Mouse (Mus musculus) intestine, postnatal 0 days (tissue): Measurements from ENCODE around the gene Spx. TPM values are rescaled to one million over a fixed set of nuclear protein-coding genes. Genes with fewer than 3 reads are reported as not detected.

Experiments
- ATAC-seq: fragments of 200-750 bp; cut with Nextera tagmentation; 2 replicates; pipeline ENCODE4 v1.8.0; 2017; ENCODE audit warnings: mild to moderate bottlenecking, moderate TSS enrichment, moderate library complexity
- H3K27ac ChIP-seq: fragments of 300-500 bp; sonication (generic); 2 replicates; pipeline ENCODE4 v1.5.1; 2014; ENCODE audit warnings: mild to moderate bottlenecking, low read depth, low read length, moderate library complexity
- H3K27me3 ChIP-seq: fragments of 300-500 bp; sonication (generic); replicated peaks from 2 replicates; pipeline ENCODE4 v1.6.1; 2014; ENCODE audit warnings: low read length, mixed read lengths; ENCODE audit not compliant: control insufficient read depth, insufficient read depth
- H3K36me3 ChIP-seq: fragments of 300-500 bp; sonication (generic); 2 replicates; pipeline ENCODE4 v1.6.1; 2014; ENCODE audit warnings: mild to moderate bottlenecking, moderate library complexity; ENCODE audit not compliant: control insufficient read depth, insufficient read depth
- H3K4me1 ChIP-seq: fragments of 300-500 bp; sonication (generic); replicated peaks from 2 replicates; pipeline ENCODE4 v1.6.1; 2014; ENCODE audit warnings: antibody characterized with exemption, low read length, mixed read lengths; ENCODE audit not compliant: control insufficient read depth, insufficient read depth
- H3K4me2 ChIP-seq: fragments of 300-500 bp; sonication (generic); replicated peaks from 2 replicates; pipeline ENCODE4 v1.6.1; 2014; ENCODE audit warnings: low read depth, mild to moderate bottlenecking, moderate library complexity
- H3K4me3 ChIP-seq: fragments of 300-500 bp; sonication (generic); 2 replicates; pipeline ENCODE4 v1.5.1; 2014; ENCODE audit warnings: low read depth, low read length
- H3K9ac ChIP-seq: fragments of 300-500 bp; sonication (generic); 2 replicates; pipeline ENCODE4 v1.6.1; 2014; ENCODE audit warnings: mild to moderate bottlenecking, low read depth, low read length
- H3K9me3 ChIP-seq: fragments of 300-500 bp; sonication (generic); 2 replicates; pipeline ENCODE4 v1.6.1; 2016; ENCODE audit warnings: mixed run types; ENCODE audit not compliant: control insufficient read depth
- CTCF ChIP-seq: sonication (generic); IDR thresholded peaks from 2 replicates; pipeline ENCODE4 v1.5.1; 2016; ENCODE audit warnings: low read depth, mild to moderate bottlenecking, control low read depth, antibody characterized with exemption, moderate library complexity
- WGBS: fragments of 180-500 bp; shearing (Covaris S2); extraction: QIAGEN DNeasy Blood & Tissue Kit; methylation state at CpG from one replicate; pipeline ENCODE4 v1.1.7; 2014; 5-methylcytosine and 5-hydroxymethylcytosine counted together
- polyA plus RNA-seq: library from polyadenylated mRNA; unstranded; fragments of >200 nt; fragmentation: Nextera tagmentation; extraction: Ambion mirVana; gene quantifications from 2 replicates; pipeline ENCODE4 v1.2.1, GENCODE M21; 2015

The Spx gene
- polyA plus RNA-seq, 1 experiment from 2014 or later, result not detected

DNA sequence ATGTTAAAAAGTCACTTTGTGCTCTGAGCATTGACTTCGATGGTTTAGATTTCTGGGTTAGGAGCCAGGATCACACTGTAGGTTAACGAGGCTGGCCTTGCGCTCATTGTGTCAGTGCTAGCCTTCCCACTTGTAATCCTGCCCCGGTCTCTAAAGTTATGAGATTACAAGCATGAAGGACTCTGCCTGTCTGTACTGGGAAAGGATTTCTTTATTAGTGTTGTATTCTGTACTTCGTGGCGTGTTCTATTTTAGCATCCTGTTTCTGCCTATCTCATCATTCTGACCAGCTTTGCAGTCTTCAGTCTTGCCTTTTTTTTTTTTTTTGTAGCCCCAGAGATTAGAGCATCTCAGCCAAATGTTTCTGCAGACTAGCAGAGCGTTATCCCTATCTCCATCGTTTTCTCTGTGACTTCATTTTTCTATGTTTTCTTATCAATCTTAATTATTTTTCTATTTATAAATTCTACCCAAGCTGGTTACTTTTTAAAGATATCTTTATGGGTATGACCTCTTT is 25.4 kb upstream of the Spx start:
- peak overlapping the region; percentile 78 for H3K9ac ChIP-seq
- no peak for TF ChIP-seq CTCF
- H3K27me3 ChIP-seq, result no peaks in the 10 kb centered on the region
- H3K4me3 ChIP-seq, result peak overlapping the region; percentile 81
- WGBS, result 16% methylated on average over 8 of the region's 8 CpGs
- ATAC-seq, result no peak
- no peaks in the 10 kb centered on the region; the same call in 1 of the 2 replicates for H3K36me3 ChIP-seq
- H3K4me2 ChIP-seq, result peak overlapping the region; percentile 89
- H3K9me3 ChIP-seq, result no peaks in the 10 kb centered on the region
- H3K27ac ChIP-seq, result no peak overlapping the region
- H3K4me1 ChIP-seq, result 0 out of 2 replicates have a peak, but pooled peaks cover 4% of the 10 kb centered on the region

DNA sequence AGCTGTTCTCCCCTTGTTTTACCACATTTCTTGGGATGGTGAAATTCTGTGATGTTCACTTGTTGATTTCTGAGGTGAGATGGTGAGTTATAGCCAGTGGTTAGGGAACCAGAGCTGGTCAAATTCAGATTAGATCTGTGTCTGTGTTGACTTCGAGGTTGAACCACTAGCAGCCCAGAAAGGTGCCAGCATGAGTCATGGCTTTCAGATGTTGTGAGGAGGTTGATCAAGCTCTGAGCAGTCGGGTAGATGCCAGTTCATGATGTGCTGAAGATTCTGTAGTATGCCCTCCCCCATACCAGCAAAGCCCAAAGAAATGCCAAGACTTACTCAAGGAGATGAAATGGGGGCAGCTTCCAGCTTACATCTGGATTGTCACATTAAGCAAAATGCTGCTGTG is 24.1 kb upstream of the Spx start:
- WGBS, result 74% methylated on average over 2 of the region's 2 CpGs
- no peak for ATAC-seq
- Histone ChIP-seq H3K9ac (no peak overlapping the region), H3K27me3 (no peaks in the 10 kb centered on the region), H3K9me3 (no peaks in the 10 kb centered on the region), H3K27ac (no peak overlapping the region), H3K36me3 (peaks cover 10% of the 10 kb centered on the region), H3K4me1 (0 out of 2 replicates have a peak, but pooled peaks cover 4% of the 10 kb centered on the region), H3K4me3 (no peak overlapping the region), H3K4me2 (no peak overlapping the region)
- no peak for TF ChIP-seq CTCF

DNA sequence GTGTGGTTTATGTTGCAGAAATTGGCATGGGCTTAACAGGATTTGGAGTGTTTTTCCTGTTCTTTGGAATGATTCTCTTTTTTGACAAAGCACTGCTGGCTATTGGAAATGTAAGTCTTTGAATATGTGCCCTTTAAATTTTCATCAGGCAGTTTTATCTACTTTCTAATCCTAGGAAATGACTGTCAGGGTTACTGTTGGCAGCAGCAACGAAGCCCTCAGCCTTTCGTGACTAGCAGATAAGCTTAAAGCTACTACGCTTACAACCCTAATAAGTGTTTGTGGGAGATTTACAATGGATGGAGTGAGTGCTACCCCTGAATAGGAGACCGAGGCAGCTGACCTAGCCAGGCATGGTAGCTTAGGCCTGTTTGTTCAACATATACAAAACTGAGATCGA is 20.9 kb upstream of the Spx start:
- Histone ChIP-seq H3K4me1 (no peaks in the 10 kb centered on the region), H3K9me3 (no peaks in the 10 kb centered on the region), H3K27me3 (no peaks in the 10 kb centered on the region), H3K36me3 (peaks cover 34% of the 10 kb centered on the region), H3K4me2 (no peak overlapping the region), H3K27ac (no peak overlapping the region), H3K9ac (no peak overlapping the region), H3K4me3 (no peak overlapping the region)
- no peak for ATAC-seq
- WGBS, result 77% methylated on average over 5 of the region's 5 CpGs
- no peak for TF ChIP-seq CTCF

DNA sequence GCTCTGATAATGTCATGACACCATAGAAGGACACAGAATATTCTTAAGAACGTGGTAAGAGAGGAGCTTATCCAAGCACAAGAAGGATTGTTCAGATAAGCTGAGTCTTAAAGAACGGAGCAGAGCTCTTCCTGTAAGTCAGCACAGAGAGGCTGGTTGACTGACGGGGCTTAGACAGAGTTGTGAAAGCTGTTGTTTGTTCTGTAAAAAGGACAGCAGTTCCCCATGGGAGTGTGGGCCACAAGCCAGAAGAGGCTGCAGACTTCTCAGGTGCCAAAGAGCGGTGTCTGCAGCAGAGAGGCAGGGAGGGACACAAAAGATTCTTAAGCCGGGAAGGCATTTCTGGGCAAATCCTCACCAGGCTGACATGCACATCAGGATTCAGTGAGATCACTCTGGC is 18.6 kb upstream of the Spx start:
- H3K27me3 ChIP-seq, result no peaks in the 10 kb centered on the region
- no peak for ATAC-seq
- no peak overlapping the region for H3K27ac ChIP-seq
- H3K4me1 ChIP-seq, result no peaks in the 10 kb centered on the region
- H3K4me3 ChIP-seq, result no peak overlapping the region
- H3K36me3 ChIP-seq, result peaks cover 34% of the 10 kb centered on the region
- H3K4me2 ChIP-seq, result no peak overlapping the region
- H3K9ac ChIP-seq, result no peak overlapping the region
- H3K9me3 ChIP-seq, result no peaks in the 10 kb centered on the region
- no peak for TF ChIP-seq CTCF
- WGBS, result 86% methylated on average over 5 of the region's 5 CpGs

DNA sequence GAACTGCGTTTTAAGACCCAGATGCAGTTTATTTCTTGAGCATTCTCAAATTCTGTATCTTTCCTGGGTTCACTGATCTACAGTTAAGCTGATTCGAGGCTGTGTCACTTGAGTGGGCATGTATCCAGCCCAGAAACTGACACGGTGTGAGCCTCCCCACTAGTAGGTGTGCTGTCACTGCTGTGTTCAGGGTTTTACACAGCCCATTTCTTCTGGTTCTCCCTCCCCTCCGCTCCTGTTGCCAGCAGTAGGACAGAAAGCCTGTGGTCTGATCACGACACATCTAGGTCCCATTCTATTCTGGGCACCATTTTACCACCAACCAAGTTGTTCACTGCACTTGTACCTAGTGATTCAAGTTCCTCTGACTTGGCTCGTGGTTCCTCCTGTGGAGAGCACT is 17.5 kb upstream of the Spx start:
- TF ChIP-seq CTCF, result no peak
- Histone ChIP-seq H3K4me2 (no peak overlapping the region), H3K36me3 (peaks cover 38% of the 10 kb centered on the region), H3K4me1 (no peaks in the 10 kb centered on the region), H3K9ac (no peak overlapping the region), H3K4me3 (no peak overlapping the region), H3K9me3 (no peaks in the 10 kb centered on the region), H3K27ac (no peak overlapping the region), H3K27me3 (no peaks in the 10 kb centered on the region)
- 93% methylated on average over 6 of the region's 6 CpGs for WGBS
- no peak for ATAC-seq

DNA sequence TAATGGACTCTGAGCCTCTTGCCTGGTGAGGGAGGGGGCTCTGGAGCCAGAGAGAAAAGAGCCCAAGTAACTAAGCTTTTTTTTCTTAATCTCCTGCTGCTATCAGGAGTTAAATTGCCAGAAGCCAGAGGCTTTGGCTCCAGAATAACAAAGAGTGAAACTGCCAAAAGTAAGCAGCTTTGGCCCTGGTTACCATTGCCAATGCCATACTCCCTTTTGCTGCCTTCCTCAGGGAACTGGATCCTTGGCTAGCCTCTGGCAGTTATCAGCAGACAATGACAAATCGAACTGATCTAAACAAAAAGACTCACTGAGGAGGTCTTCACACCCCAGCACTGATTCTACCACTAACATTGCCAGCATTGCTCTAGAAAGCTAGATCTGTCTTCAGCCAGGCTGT is 2.1 kb upstream of the Spx start:
- H3K9me3 ChIP-seq, result no peaks in the 10 kb centered on the region
- 31% methylated on average over 1 of the region's 1 CpGs for WGBS
- peaks cover 25% of the 10 kb centered on the region for H3K27me3 ChIP-seq
- no peak overlapping the region for H3K9ac ChIP-seq
- H3K4me3 ChIP-seq, result no peak overlapping the region
- H3K27ac ChIP-seq, result no peak overlapping the region
- ATAC-seq, result no peak
- no peak overlapping the region for H3K4me2 ChIP-seq
- no peak for TF ChIP-seq CTCF
- H3K4me1 ChIP-seq, result no peaks in the 10 kb centered on the region
- H3K36me3 ChIP-seq, result no peaks in the 10 kb centered on the region

DNA sequence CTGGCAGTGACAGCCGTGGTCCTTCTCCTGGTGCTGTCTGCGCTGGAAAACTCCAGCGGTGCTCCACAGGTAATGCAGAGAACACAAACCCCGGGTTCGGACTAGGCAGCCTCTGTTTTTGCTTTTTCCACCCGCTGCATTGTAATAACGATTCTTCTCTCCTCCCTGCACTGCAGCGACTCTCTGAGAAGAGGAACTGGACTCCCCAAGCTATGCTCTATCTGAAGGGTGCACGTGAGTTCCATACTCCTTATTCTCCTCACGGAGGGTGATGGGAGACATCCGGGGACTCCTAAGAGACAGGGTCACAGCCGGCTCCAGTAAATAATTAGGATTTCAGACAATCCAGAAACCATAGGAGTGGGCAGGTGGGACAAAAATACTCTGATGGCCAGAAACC is 604 bp downstream of the Spx start:
- H3K27me3 ChIP-seq, result peaks cover 25% of the 10 kb centered on the region
- H3K27ac ChIP-seq, result no peak overlapping the region
- no peak for ATAC-seq
- H3K4me2 ChIP-seq, result no peak overlapping the region
- no peaks in the 10 kb centered on the region for H3K9me3 ChIP-seq
- no peaks in the 10 kb centered on the region for H3K36me3 ChIP-seq
- H3K9ac ChIP-seq, result no peak overlapping the region
- WGBS, result 25% methylated on average over 12 of the region's 12 CpGs
- no peaks in the 10 kb centered on the region for H3K4me1 ChIP-seq
- H3K4me3 ChIP-seq, result no peak overlapping the region
- TF ChIP-seq CTCF, result no peak
